Mouse (Mus musculus) testis, adult 2 months (tissue): ENCODE measurements at regions not wholly inside any gene's neighbourhood (a gene's known extent, or its start where the extent isn't known, plus 50 kb on each side); places are given as distances from the start of the nearest gene placed in this dataset.

Source experiments
- CTCF ChIP-seq: fragments of 200-500 bp; IDR thresholded peaks from 2 replicates; pipeline ENCODE4 v1.5.1; 2012; ENCODE audit warnings: low read depth, mild to moderate bottlenecking, inconsistent platforms, low read length, moderate library complexity; ENCODE audit not compliant: control insufficient read depth, insufficient read depth, insufficient replicate concordance
- POLR2A ChIP-seq: fragments of 200-500 bp; IDR thresholded peaks from 2 replicates; pipeline ENCODE4 v1.6.1; 2012; ENCODE audit warnings: low read depth, mild to moderate bottlenecking, inconsistent platforms, low read length, moderate library complexity; ENCODE audit not compliant: control insufficient read depth

DNA sequence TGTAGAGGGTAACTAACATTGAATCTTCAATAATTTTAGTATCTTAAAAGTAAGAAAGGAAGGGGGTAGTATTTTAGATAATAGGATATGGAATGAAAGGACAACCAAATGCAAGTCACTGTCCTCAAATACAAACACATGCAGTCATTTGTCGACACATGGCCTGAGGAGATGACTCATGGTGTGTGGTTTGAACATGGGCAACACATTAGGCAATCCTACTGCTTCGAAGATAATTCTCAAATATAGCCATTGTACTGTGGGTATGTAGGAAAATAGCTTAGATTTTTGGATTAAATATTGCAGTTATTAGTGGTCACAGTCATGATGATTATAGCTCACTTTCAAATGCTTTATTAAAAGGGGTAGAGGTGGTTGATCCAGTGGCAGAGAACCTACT lies 771.7 kb upstream of the Lrrc6 start:
- TF ChIP-seq POLR2A: no peak
- no peak for TF ChIP-seq CTCF
